Mouse (Mus musculus) gastrocnemius, postnatal 4 days (tissue): Measurements from ENCODE around the gene Gls. TPM values are rescaled to one million over a fixed set of nuclear protein-coding genes. Genes with fewer than 3 reads are reported as not detected.

ENCODE experiments used
- DNase-seq, 2 experiments: peaks; one replicate each; pipeline ENCODE4 v3.0.0; 2021 to 2022; ENCODE audit warnings: low spot score in 2 of 2, mixed read lengths in 2 of 2
- total RNA-seq, 2 experiments: library from RNA; stranded (reverse); gene quantifications; 2 replicates each; pipeline ENCODE4 v1.2.3; 2021

The Gls gene
- total RNA-seq, 2 experiments from 2014 or later = 60.2 to 71.3 TPM

DNA sequence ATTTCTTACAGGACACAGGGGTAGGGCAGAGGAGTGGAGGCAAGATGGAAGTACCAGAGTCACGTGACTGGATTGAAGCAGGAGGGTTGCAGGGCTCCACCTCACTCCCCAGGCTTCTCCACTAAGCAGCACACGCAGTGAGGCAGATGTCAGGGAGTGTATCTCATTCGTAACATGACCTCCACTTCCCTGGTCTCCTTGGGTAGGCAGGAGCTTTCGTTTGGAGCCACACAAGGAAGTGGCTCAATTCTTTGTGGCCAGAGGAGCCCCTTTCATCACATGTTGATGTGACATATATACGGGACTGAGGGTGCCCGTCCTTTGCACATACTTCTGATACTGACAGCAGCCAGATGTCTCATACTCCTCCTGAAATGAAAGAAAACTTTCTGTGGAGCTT, 103.2 kb downstream of the Gls start:
- DNase-seq = no peak

- no peak for DNase-seq
These were observed 105.7 kb downstream of the Gls start for GRCm38 (mm10) chr1:52127350-52127749.

DNA sequence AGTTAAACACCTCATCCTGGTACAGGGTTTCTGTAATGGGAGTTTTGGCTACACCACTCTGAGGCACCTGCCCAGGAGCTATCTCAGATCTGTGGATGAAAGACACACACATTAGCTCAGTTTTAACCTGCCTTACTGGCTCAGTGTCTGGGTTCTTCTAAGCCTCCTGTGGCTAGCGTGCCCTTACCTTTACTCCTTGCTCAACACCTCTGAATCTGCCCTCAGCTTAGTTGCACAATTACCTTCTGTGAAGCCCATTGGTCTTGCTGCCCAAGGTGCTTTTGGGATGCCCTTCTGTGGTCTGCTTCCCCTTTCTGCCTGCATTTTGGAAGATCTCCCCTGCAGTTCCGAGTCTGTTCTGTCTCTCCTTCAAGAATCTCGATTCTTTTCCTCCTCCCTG, 108.2 kb downstream of the Gls start:
- DNase-seq = no peak

- no peak for DNase-seq
These were observed 112.0 kb downstream of the Gls start for GRCm38 (mm10) chr1:52121052-52121451.

GRCm38 (mm10) chr1:52120191-52120590, 112.8 kb downstream of the Gls start:
- no peak for DNase-seq

- DNase-seq = peak in 1 of 2 experiments; percentile 19
These were observed 113.3 kb downstream of the Gls start for GRCm38 (mm10) chr1:52119691-52120090.

DNA sequence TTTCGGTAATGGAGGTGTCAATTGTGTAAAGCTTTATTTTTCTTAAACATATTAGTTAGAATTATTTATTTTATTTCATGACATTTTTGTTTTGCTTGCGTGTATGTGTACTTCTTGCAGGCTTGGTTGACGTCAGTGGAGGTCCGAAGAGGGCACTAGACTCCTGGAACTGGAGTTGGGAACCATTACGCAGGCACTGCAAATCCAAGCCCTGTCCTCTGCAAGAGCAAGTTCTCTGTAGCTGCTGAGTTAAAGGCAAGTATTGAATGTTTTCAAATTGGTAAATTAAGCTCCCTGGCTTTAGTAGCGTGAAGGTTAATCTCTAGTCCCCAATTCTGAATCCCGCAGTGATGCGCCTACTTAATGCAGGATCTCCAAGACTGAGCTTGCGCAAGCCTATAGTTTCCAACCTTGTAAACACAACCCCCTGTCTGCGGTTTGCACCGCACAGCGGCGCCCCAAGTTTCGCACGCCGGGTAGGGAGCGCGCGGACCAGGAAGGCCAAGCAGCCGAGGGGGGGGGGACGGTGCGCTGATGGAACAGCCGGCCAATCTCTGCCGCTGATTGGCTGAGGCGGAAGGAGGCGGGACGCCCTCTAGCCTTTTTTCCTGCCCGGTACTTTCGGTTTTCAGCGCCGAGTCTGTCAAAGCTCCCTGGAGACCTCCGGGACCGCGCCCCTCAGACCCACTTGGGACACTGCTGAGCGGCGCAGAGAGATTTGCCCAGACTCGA, 114.0 kb downstream of the Gls start, which contains the start of gene Stat1:
Gene Stat1 (plus strand): TSS at position 581 of the 732 bp plus-strand sequence.
- DNase-seq = peak; percentile 69 to 84

DNA sequence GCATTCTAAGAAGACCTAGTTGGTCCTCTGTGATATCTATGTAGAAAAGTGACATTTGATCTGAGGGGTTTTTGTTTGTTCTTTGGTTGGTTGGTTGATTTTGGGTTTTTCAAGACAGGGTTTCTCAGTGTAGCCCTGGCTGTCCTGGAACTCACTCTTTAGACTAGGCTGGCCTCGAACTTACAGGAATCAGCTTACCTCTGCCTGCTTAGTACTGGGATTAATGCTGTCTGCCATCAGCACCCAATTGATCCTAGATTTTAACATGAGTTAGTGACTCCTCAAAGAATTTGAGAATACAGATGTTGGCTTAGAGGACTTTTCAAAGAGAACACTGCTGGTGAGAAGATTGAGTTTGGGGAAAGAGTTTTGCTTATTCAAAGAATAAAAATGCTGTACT, 115.3 kb downstream of the Gls start:
- no peak for DNase-seq

GRCm38 (mm10) chr1:52116441-52116840, 116.6 kb downstream of the Gls start:
- DNase-seq = no peak

- peak; percentile 99 for DNase-seq
These were observed 119.4 kb downstream of the Gls start for GRCm38 (mm10) chr1:52113666-52114069.

Other genes with a start within 250 kb of the Gls start
- under 1 TPM in 1 of 2 experiments, not detected in 1; 0.21 TPM for gene Stat4, start 246.1 kb downstream of the Gls start, total RNA-seq
- gene Stat1, start 113.8 kb downstream of the Gls start, total RNA-seq = 10 to 100 TPM; 13.9 to 16.3 TPM